Mouse (Mus musculus) neural tube, embryonic 14.5 days (tissue): ENCODE measurements around the gene Calm2. TPM values are rescaled to one million over a fixed set of nuclear protein-coding genes. Genes with fewer than 3 reads are reported as not detected.
A peak's percentile ranks its signal among the peaks of the same experiment; 100 is the strongest.

Experiments used
- ATAC-seq: fragments of 200-750 bp; cut with Nextera tagmentation; 2 replicates; pipeline ENCODE4 v1.8.0; 2017; ENCODE audit warnings: low read depth, mild to moderate bottlenecking, moderate TSS enrichment, moderate library complexity
- H3K27ac ChIP-seq: fragments of 300-500 bp; sonication (generic); 2 replicates; pipeline ENCODE4 v1.5.1; 2014; ENCODE audit warnings: low read depth, mild to moderate bottlenecking, control low read depth, low read length, moderate library complexity, mixed read lengths
- H3K27me3 ChIP-seq: fragments of 300-500 bp; sonication (generic); 2 replicates; pipeline ENCODE4 v1.6.1; 2014; ENCODE audit warnings: low read length; ENCODE audit not compliant: control insufficient read depth, insufficient read depth
- H3K36me3 ChIP-seq: fragments of 300-500 bp; sonication (generic); 2 replicates; pipeline ENCODE4 v1.6.1; 2014; ENCODE audit warnings: low read length, mixed read lengths; ENCODE audit not compliant: control insufficient read depth, insufficient read depth
- H3K4me1 ChIP-seq: fragments of 300-500 bp; sonication (generic); 2 replicates; pipeline ENCODE4 v1.6.1; 2014; ENCODE audit warnings: low read length; ENCODE audit not compliant: control insufficient read depth, insufficient read depth
- H3K4me2 ChIP-seq: fragments of 300-500 bp; sonication (generic); 2 replicates; pipeline ENCODE4 v1.6.1; 2014; ENCODE audit warnings: mild to moderate bottlenecking, low read depth, low read length, control low read depth
- H3K4me3 ChIP-seq: fragments of 300-500 bp; sonication (generic); 2 replicates; pipeline ENCODE4 v1.5.1; 2014; ENCODE audit warnings: low read depth, low read length, control low read depth, mixed read lengths
- H3K9ac ChIP-seq: fragments of 300-500 bp; sonication (generic); replicated peaks from 2 replicates; pipeline ENCODE4 v1.6.1; 2014; ENCODE audit warnings: low read depth, mild to moderate bottlenecking, control low read depth, low read length, mixed read lengths
- H3K9me3 ChIP-seq: fragments of 300-500 bp; sonication (generic); 2 replicates; pipeline ENCODE4 v1.6.1; 2016; ENCODE audit warnings: low read length; ENCODE audit not compliant: control insufficient read depth
- WGBS: fragments of 180-500 bp; shearing (Covaris S2); extraction: QIAGEN DNeasy Blood & Tissue Kit; methylation state at CpG from one replicate; pipeline ENCODE4 v1.1.7; 2014; 5-methylcytosine and 5-hydroxymethylcytosine counted together
- polyA plus RNA-seq: library from polyadenylated mRNA; unstranded; fragments of >200 nt; fragmentation: Nextera tagmentation; extraction: Ambion mirVana; gene quantifications from 2 replicates; pipeline ENCODE4 v1.2.1, GENCODE M21; 2014

Gene Calm2
- polyA plus RNA-seq, 1 experiment from 2014 or later = 3,701 TPM

DNA sequence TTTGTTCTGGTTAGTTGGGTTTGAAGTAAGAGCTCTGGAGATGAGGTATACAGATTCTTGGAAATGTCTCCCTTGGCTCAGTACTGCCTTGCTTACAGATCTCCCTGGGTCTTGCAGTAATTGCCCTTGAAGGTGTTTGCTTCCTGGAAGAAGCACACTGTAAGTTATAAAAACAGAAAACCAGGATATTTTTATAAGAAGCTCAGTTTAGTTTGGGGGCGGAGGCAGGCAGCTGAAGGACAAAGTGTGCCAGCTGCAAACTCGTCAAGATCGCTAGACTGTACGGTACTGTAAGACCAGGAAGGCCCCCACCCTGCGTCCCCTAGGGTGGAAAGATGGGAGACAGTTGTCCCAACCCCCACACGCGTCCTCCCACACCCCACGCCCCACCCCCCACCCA lies 28.6 kb upstream of the Calm2 start:
- WGBS = 71% methylated on average over 8 of the region's 8 CpGs
- H3K36me3 ChIP-seq = no peaks in the 10 kb centered on the region
- H3K4me1 ChIP-seq = peaks cover 21% of the 10 kb centered on the region
- no peak overlapping the region for H3K9ac ChIP-seq
- no peak overlapping the region for H3K4me3 ChIP-seq
- H3K4me2 ChIP-seq = no peak overlapping the region
- H3K27ac ChIP-seq = no peak overlapping the region
- ATAC-seq = no peak
- no peaks in the 10 kb centered on the region for H3K9me3 ChIP-seq
- H3K27me3 ChIP-seq = no peaks in the 10 kb centered on the region

DNA sequence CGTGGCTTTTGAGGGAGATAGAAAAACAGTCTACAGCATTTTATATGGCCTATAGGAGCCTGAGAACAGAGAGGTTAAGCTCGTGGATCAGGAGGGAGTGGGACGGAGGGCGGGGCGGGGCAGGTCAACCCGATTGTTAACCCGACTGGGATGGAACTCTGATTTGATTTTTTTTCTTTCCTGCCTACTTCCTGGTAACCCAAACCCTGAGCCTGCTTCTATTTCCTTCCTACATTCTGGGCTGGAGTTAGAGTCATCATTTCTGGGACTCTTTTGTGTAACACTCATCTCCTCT lies 27.7 kb upstream of the Calm2 start:
- H3K27ac ChIP-seq = peak overlapping the region; percentile 67; the same call in 1 of the 2 replicates
- no peak for ATAC-seq
- WGBS = 0% methylated on average over 7 of the region's 7 CpGs

DNA sequence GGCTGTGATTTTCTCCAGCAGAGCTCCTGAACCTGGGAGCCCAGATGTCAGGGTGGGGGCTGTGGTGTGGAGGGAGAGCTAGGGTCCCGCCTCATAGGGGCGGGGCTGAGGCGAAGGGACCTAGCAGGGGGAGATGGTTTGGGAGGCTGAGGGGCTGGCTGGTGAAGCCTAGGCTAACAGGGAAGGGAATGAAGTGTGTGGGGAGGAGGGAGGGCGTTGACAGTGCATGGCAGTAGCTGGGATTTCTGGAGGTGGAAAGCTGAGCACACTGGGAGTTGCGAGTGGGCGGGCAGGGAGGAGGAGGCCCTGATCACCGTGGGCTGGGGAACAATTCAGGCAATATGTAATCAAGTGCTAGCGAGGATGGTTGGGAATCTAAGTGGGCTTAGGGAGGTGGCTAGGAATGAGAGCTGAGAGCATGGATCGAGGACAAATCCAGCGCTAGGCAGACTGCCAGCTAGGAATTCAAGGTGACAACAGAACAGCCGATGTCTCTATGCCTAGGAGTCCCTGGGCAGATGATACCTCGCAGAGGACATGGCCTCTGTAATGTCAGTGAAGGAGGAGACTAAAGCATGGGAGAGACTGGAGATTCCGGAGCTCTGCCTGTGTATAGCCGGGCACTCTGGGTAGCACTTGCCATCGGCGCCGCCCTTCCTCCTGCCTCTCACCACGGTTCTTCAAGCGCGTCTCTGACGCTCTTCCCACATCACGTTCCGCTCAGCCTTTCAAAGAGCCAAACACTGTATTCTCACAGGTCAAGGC lies 27.2 kb upstream of the Calm2 start:
- H3K27me3 ChIP-seq = no peaks in the 10 kb centered on the region
- H3K36me3 ChIP-seq = no peaks in the 10 kb centered on the region
- peak overlapping the region; percentile 41 for H3K9ac ChIP-seq
- no peaks in the 10 kb centered on the region for H3K9me3 ChIP-seq
- peak; percentile 69 for ATAC-seq
- peaks cover 21% of the 10 kb centered on the region for H3K4me1 ChIP-seq
- H3K27ac ChIP-seq = peak overlapping the region; percentile 67
- WGBS = 1% methylated on average over 23 of the region's 23 CpGs
- peak overlapping the region; percentile 25 for H3K4me3 ChIP-seq
- H3K4me2 ChIP-seq = peak overlapping the region; percentile 60

More for the DNA sequence above, 27.7 kb upstream of the Calm2 start:
- H3K4me2 ChIP-seq = peak overlapping the region; percentile 60
- peaks cover 21% of the 10 kb centered on the region for H3K4me1 ChIP-seq
- H3K27me3 ChIP-seq = no peaks in the 10 kb centered on the region
- no peaks in the 10 kb centered on the region for H3K36me3 ChIP-seq
- peak overlapping the region; percentile 25; the same call in 1 of the 2 replicates for H3K4me3 ChIP-seq
- H3K9ac ChIP-seq = peak overlapping the region; percentile 41; the same call in 1 of the 2 replicates
- no peaks in the 10 kb centered on the region for H3K9me3 ChIP-seq

- H3K4me1 ChIP-seq = peaks cover 21% of the 10 kb centered on the region
- peak overlapping the region; percentile 67 for H3K27ac ChIP-seq
- 9% methylated on average over 9 of the region's 9 CpGs for WGBS
- H3K9ac ChIP-seq = peak overlapping the region; percentile 41
- no peak for ATAC-seq
- peak overlapping the region; percentile 25 for H3K4me3 ChIP-seq
- H3K27me3 ChIP-seq = no peaks in the 10 kb centered on the region
- H3K36me3 ChIP-seq = no peaks in the 10 kb centered on the region
- H3K9me3 ChIP-seq = no peaks in the 10 kb centered on the region
- peak overlapping the region; percentile 60 for H3K4me2 ChIP-seq
These were observed 26.7 kb upstream of the Calm2 start for GRCm38 (mm10) chr17:87473441-87473735.

DNA sequence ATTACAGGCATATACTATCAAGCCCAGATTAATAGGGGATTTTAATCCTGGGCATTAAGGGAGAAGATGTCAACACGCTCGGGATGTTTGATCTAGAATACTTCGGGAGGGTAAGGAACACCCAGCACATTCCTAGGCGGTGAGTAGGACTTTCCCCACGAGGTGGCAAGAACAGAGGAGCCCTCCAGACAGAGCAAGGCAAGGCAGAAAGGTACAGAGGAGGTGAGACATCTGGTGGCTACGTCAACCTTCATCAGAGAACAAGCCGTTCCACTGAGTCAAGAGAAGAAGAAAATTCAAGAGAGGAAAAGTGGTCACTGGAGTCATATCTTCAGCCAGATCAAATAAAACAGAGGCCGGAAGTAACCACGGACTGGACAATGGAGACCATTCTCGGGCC lies 26.1 kb upstream of the Calm2 start:
- Histone ChIP-seq H3K27me3 (no peaks in the 10 kb centered on the region), H3K9me3 (no peaks in the 10 kb centered on the region), H3K27ac (no peak overlapping the region), H3K4me1 (peaks cover 21% of the 10 kb centered on the region), H3K36me3 (no peaks in the 10 kb centered on the region), H3K9ac (no peak overlapping the region), H3K4me2 (no peak overlapping the region), H3K4me3 (no peak overlapping the region)
- WGBS = 58% methylated on average over 10 of the region's 10 CpGs
- no peak for ATAC-seq

DNA sequence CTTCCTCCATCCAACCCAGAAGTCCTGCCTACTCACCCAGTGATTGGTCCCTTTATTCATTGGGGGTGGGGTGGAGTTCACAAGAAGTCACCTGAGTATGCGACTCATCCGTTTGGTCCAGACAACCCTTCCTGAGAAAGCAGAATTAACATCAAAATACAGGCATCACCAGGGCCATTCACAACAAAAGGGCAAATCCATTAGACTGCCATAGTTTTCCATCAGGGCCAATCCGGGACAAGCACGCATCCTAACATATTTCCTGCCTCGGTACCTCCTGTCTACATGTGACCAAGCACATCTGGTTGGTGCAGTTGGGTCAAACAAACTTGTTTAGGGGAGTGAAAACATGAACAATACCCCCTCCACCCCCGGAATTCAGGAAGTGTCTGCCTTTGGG lies 24.9 kb upstream of the Calm2 start:
- Histone ChIP-seq H3K4me3 (no peak overlapping the region), H3K36me3 (no peaks in the 10 kb centered on the region), H3K27ac (no peak overlapping the region), H3K9me3 (no peaks in the 10 kb centered on the region), H3K9ac (no peak overlapping the region), H3K27me3 (no peaks in the 10 kb centered on the region), H3K4me2 (no peak overlapping the region), H3K4me1 (peaks cover 17% of the 10 kb centered on the region)
- no peak for ATAC-seq
- WGBS = 51% methylated on average over 6 of the region's 6 CpGs

- 74% methylated on average over 8 of the region's 8 CpGs for WGBS
- Histone ChIP-seq H3K4me3 (no peak overlapping the region), H3K4me2 (no peak overlapping the region), H3K27me3 (no peaks in the 10 kb centered on the region), H3K9me3 (no peaks in the 10 kb centered on the region), H3K4me1 (peaks cover 17% of the 10 kb centered on the region), H3K36me3 (no peaks in the 10 kb centered on the region), H3K9ac (no peak overlapping the region), H3K27ac (no peak overlapping the region)
- no peak for ATAC-seq
These were observed 24.1 kb upstream of the Calm2 start for GRCm38 (mm10) chr17:87470797-87471196.

DNA sequence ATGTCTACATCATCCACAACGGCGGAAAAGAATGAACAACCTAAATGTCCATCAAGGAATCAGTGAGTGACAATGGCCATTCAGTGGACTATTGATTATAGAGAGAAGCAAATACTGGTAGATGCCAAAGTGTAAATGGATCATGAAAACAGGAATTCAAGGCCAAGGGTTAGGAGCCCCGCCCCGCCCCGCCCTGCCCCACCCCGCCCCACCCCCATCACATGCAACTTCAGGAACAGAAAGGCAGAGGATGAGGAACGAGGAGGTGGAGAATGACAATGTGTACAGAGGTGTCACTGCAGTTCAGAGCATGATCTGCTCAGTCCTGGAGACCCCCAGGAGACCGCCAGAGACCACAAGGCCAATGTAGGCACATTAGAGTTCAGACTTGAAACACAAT lies 23.5 kb upstream of the Calm2 start:
- Histone ChIP-seq H3K4me2 (no peak overlapping the region), H3K9me3 (no peaks in the 10 kb centered on the region), H3K4me1 (peaks cover 17% of the 10 kb centered on the region), H3K9ac (no peak overlapping the region), H3K27me3 (no peaks in the 10 kb centered on the region), H3K36me3 (no peaks in the 10 kb centered on the region), H3K27ac (no peak overlapping the region), H3K4me3 (no peak overlapping the region)
- no peak for ATAC-seq
- 60% methylated on average over 8 of the region's 8 CpGs for WGBS

- no peak overlapping the region for H3K9ac ChIP-seq
- H3K9me3 ChIP-seq = no peaks in the 10 kb centered on the region
- 85% methylated on average over 8 of the region's 8 CpGs for WGBS
- H3K4me1 ChIP-seq = peaks cover 13% of the 10 kb centered on the region
- H3K27ac ChIP-seq = no peak overlapping the region
- H3K4me3 ChIP-seq = no peak overlapping the region
- H3K36me3 ChIP-seq = no peaks in the 10 kb centered on the region
- H3K27me3 ChIP-seq = no peaks in the 10 kb centered on the region
- no peak for ATAC-seq
- H3K4me2 ChIP-seq = no peak overlapping the region
These were observed 22.7 kb upstream of the Calm2 start for GRCm38 (mm10) chr17:87469428-87469827.
